Mouse (Mus musculus): Measurements from ENCODE around the gene Usp39.

GRCm38 (mm10) chr6:72278835-72279234 is 66.1 kb downstream of the Usp39 start:
- TF ChIP-seq CTCF (IDR thresholded peaks at IDR 0.05; ENCODE audit: extremely low read depth, insufficient read depth, low read length) (no peak), POLR2A (IDR thresholded peaks at IDR 0.05; ENCODE audit: extremely low read depth, insufficient read depth, low read length) (no peak)
